Mouse (Mus musculus): ENCODE data around the gene Ticam1. TPM values are rescaled to one million over a fixed set of nuclear protein-coding genes. Genes with fewer than 3 reads are reported as not detected.

Gene Ticam1
- 8.7 and 10.0 TPM in 2 replicates for polyA plus RNA-seq (2012; rRNA removed)

DNA sequence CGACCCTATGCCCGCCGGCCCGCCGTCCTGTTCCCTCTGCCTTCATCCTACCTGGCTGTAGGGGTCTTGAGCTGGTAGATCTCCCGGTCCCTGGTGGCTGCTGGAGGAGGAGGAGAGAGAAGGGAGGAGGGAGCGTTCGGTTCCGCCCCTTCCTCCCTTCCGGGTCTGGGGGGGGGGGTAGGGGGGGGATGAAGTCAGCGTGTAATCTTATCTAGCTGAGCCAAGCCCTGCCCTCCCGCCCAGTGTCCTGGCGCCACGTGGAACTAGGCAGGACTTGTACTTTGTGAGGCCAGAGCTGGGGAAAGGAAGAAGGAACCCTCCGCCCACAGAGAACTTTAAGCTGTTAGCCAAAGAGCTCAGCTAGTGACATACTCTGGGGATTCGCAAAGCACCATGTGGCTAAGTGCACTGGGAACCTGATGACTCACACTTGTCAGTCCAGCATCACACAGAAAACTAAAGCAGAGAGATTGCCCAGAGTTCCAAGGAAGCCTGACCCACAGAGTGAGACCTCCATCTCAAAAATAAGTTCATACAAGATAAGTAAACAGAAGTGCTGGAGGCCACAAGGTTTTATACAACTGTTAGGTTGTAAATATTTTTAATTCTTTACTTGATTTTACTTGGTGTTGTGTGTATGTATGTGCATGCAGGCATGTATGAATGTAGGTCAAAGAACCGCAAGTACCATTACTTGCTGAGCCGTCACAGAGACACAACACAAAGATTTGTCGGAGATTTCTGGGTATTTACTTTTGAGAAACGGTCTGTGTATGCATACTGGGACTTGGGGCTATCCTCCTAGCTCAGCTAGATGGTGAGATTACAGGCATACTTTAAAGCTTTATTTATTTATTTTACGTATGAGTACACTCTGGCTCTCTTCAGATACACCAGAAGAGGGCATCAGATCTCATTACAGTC is at the start of gene Ticam1:
Gene Ticam1 (minus strand): TSS at position 144 of the 924 bp plus-strand sequence.
- no peak for DNase-seq (ENCODE audit: low spot score)

GRCm38 (mm10) chr17:56325450-56326152 is 49.0 kb upstream of the Ticam1 start, which contains the start of gene Kdm4b:
Kdm4b (plus strand) TSS chr17:56326062.
- DNase-seq (ENCODE audit: low spot score), result peak; percentile 98

- DNase-seq (ENCODE audit: low spot score), result no peak
Observed at GRCm38 (mm10) chr17:56324419-56324818, 47.8 kb upstream of the Ticam1 start.

GRCm38 (mm10) chr17:56309191-56309945 is 32.8 kb upstream of the Ticam1 start:
- DNase-seq (ENCODE audit: low spot score), result no peak

DNA sequence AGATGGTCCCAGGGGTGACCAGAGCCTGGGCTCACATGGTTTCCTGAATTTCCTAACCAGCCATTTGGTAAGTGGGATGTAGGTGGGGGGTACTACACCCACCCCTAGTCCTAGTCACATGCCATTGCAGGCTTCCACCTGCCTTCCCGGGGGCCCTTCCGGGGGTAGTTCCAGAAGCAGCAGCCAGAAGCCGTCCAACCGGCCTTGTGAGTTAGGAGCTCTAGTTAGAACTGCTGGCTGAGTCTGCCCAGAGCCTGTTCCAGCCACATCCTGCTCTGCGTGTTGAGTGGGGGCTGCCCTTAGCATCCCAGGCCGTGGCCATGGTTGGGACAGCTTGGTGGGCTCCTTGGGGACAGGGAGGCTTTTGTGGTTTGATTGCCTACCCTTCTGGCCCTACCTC is 31.5 kb upstream of the Ticam1 start:
- peak; percentile 62 for DNase-seq (ENCODE audit: low spot score)

- DNase-seq (ENCODE audit: low spot score), result peak; percentile 24
Observed at GRCm38 (mm10) chr17:56305826-56306225, 29.2 kb upstream of the Ticam1 start.

- DNase-seq (ENCODE audit: low spot score), result no peak
Observed at GRCm38 (mm10) chr17:56305156-56305555, 28.6 kb upstream of the Ticam1 start.

DNA sequence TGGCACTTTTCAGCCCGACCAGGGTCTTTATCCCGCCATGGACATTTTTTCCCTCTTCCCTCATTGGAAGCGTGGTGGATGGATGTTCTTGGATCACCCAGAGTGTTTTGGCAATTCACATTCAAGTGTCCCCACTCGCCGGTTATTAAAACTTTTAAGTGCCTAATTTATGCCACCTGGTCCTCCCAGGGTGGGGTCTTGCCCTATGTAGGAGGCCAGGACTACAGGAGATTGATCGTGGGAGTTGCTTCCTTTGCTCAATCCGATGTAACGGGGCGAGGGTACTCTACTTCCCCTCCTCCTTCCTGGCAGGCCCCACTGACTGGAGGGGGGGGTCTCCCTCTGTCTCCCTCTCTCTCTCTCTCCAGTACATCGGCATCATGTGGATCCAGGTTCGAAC is 28.1 kb upstream of the Ticam1 start:
- no peak for DNase-seq (ENCODE audit: low spot score)

DNA sequence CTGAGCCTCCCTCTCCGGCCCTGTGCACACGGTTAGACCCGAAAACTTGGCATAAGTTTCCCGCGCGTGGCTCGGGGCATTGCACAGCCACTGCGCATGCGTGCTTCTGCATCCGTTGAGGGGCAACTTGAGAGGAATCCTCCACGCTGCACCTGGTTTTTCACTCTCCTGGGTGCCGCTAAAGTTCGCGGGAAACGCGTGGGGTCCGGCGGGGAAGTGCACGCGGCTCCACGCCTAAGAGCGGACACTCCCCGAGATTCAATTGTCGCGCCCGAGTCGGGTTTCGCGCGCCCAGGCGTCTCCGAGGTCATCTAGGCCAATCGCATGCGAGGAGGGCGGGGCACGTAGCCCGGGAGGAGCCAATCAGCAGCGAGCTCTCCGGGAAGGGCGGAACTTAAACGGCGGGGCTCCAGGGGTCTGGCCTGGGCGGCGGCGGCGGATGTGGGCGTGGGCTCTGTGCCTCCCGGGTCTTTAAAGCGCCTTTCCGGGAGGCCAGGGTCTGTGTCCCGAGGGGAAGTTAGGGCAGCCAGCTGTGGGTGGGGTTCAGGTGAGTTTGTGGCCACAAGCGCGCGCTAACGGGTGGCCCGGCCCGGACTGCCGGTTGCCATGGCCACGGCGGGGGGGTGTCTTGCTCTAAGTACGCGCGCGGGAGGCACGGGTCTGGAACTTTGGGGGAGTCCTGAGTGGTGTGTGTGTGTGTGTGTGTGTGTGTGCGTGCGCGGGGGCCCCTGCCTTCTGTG is 27.4 kb upstream of the Ticam1 start:
- DNase-seq (ENCODE audit: low spot score), result peak; percentile 86

- DNase-seq (ENCODE audit: low spot score), result no peak
Observed at GRCm38 (mm10) chr17:56303160-56303846, 26.7 kb upstream of the Ticam1 start, which contains the start of gene Uhrf1. Uhrf1 (plus strand) TSS chr17:56303321.

- DNase-seq (ENCODE audit: low spot score), result no peak
Observed at GRCm38 (mm10) chr17:56302363-56302996, 25.9 kb upstream of the Ticam1 start.

DNA sequence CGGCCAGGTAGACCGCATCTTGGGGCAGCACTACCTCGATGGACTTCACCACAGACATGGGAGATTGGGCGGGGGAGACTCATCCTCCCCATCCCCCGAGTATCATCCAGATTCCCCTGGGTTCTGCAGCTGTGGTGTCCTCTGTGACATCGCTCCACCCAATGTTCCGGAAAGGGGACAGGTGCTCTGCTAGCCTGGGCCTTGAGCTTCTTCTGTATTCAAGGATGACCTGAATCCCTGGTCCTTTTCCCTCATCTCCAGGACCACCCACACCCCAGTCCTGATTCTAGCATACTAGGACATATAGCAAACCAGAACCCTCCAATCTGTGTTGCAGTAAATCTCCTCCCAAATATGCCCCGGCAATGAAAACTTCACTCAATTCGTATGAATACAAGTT is 23.6 kb upstream of the Ticam1 start, which contains the start of gene Arrdc5:
Gene Arrdc5 (minus strand): TSS at position 101 of the 400 bp plus-strand sequence.
- DNase-seq (ENCODE audit: low spot score), result no peak

- no peak for DNase-seq (ENCODE audit: low spot score)
Observed at GRCm38 (mm10) chr17:56298238-56298637, 21.7 kb upstream of the Ticam1 start.

GRCm38 (mm10) chr17:56296201-56296600 is 19.6 kb upstream of the Ticam1 start:
- no peak for DNase-seq (ENCODE audit: low spot score)

DNA sequence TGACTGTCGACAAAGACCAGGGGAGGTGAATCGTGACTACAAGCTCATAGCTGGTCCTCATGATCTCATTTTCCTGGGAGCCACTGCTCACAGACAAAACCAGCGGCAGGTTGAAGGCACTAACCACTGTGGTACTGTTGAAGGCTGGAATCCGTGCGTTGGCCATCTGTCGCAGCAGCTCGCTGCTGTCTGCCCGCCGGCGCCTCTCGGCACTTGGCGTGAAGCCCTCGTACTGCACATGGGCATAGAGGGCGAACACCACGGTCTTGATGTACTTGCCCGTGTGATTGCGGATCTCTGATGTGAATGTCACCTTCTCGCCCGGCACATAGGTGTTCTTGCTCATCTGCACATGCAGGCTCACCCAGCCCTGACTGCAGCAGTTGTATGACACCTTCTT is 17.7 kb upstream of the Ticam1 start:
- DNase-seq (ENCODE audit: low spot score), result no peak

GRCm38 (mm10) chr17:56293291-56293690 is 16.7 kb upstream of the Ticam1 start:
- DNase-seq (ENCODE audit: low spot score), result no peak

- DNase-seq (ENCODE audit: low spot score), result no peak
Observed at GRCm38 (mm10) chr17:56292531-56293222, 16.1 kb upstream of the Ticam1 start, which contains the start of gene Plin3. Plin3 (minus strand) TSS chr17:56292873.

DNA sequence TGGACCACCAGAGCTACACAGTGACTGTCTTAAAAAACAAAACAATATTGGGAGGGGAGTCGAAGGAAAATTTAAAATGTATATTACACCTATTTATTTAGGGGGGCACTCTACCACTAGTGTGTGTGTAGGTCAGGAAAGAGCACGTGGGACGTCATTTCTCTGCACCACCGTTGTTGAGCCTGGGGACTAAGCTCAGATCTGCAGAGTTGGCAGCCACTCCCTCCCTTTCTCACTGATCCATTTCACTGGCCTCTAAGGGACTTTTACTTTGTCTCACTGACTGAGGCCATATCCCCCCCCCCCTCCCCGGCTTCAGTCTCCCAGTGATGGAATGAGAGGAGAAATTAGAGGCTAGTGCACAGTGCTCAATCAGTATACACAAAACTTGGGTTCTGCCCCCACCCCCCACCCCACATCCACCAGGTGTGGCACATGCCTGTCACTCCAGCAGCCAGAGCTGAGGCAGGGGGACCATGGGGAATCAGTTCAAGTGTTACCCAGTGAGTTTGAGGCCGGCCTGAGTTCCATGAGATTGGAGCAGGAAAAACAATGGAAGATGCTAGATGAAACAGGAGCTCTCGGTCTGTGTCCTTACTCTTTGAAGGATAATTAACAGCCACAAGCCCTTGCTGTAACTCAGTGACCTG is 15.4 kb upstream of the Ticam1 start:
- no peak for DNase-seq (ENCODE audit: low spot score)

DNA sequence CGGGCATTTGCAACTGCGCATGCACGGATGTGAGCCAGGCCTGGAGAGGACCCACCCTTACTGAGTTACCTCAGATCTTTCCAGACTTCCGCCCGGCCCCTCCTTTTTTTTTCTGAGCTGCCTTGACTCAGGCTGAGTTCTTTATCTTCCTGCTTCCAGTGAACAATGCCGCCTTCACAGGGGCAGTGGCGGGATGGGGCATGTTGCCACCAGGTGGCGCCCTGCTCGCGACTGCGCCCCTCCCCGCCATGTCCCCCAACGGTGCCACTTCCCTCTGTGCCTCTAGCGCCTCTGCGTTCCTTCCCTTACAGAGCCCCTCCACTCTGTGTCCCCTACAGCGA is 14.6 kb upstream of the Ticam1 start:
- DNase-seq (ENCODE audit: low spot score), result peak; percentile 79

Measured in urinary bladder, adult 2 months (tissue).